Mouse (Mus musculus) hindbrain, embryonic 14.5 days (tissue): ENCODE results near the gene Lmntd2. TPM values are rescaled to one million over a fixed set of nuclear protein-coding genes. Genes with fewer than 3 reads are reported as not detected.
A peak's percentile ranks its signal among the peaks of the same experiment; 100 is the strongest.

Source experiments
- ATAC-seq: fragments of 200-750 bp; cut with Nextera tagmentation; 2 replicates; pipeline ENCODE4 v1.8.0; 2017; ENCODE audit warnings: moderate number of reproducible peaks, mild to moderate bottlenecking, moderate TSS enrichment, moderate library complexity; ENCODE audit not compliant: low FRiP score
- DNase-seq: peaks from one replicate; pipeline ENCODE4 v3.0.0-alpha.2; 2015; ENCODE audit warnings: low spot score
- H3K27ac ChIP-seq: fragments of 300-500 bp; sonication (generic); 2 replicates; pipeline ENCODE4 v1.5.1; 2014; ENCODE audit warnings: mild to moderate bottlenecking, moderate library complexity
- H3K27me3 ChIP-seq: fragments of 300-500 bp; sonication (generic); 2 replicates; pipeline ENCODE4 v1.6.1; 2014; ENCODE audit warnings: mild to moderate bottlenecking, low read length, mixed read lengths; ENCODE audit not compliant: control insufficient read depth, insufficient read depth
- H3K36me3 ChIP-seq: fragments of 300-500 bp; sonication (generic); replicated peaks from 2 replicates; pipeline ENCODE4 v1.6.1; 2014; ENCODE audit not compliant: control insufficient read depth, insufficient read depth
- H3K4me1 ChIP-seq: fragments of 300-500 bp; sonication (generic); replicated peaks from 2 replicates; pipeline ENCODE4 v1.6.1; 2014; ENCODE audit warnings: antibody characterized with exemption, low read length, mixed read lengths; ENCODE audit not compliant: control insufficient read depth, insufficient read depth
- H3K4me2 ChIP-seq: fragments of 300-500 bp; sonication (generic); replicated peaks from 2 replicates; pipeline ENCODE4 v1.6.1; 2014; ENCODE audit warnings: mild to moderate bottlenecking, moderate library complexity
- H3K4me3 ChIP-seq: fragments of 300-500 bp; sonication (generic); replicated peaks from 2 replicates; pipeline ENCODE4 v1.5.1; 2014; ENCODE audit warnings: mild to moderate bottlenecking, low read length
- H3K9ac ChIP-seq: fragments of 300-500 bp; sonication (generic); 2 replicates; pipeline ENCODE4 v1.6.1; 2014
- H3K9me3 ChIP-seq: fragments of 300-500 bp; sonication (generic); 2 replicates; pipeline ENCODE4 v1.6.1; 2016; ENCODE audit warnings: low read length; ENCODE audit not compliant: control insufficient read depth
- WGBS: fragments of 180-500 bp; shearing (Covaris S2); extraction: QIAGEN DNeasy Blood & Tissue Kit; methylation state at CpG from one replicate; pipeline ENCODE4 v1.1.7; 2014; 5-methylcytosine and 5-hydroxymethylcytosine counted together
- microRNA counts: library from miRNA; unstranded; fragments of <30 nt; microRNA quantifications from one replicate; lab custom pipeline; 2016
- microRNA-seq: library from miRNA; unstranded; fragments of <30 nt; microRNA quantifications from one replicate; pipeline ENCODE4, GENCODE M21; 2016
- polyA plus RNA-seq: library from polyadenylated mRNA; unstranded; fragments of >200 nt; fragmentation: Nextera tagmentation; extraction: Ambion mirVana; gene quantifications from 2 replicates; pipeline ENCODE4 v1.2.1, GENCODE M21; 2014

The Lmntd2 gene
- polyA plus RNA-seq, 1 experiment from 2014 or later = 0.66 TPM

DNA sequence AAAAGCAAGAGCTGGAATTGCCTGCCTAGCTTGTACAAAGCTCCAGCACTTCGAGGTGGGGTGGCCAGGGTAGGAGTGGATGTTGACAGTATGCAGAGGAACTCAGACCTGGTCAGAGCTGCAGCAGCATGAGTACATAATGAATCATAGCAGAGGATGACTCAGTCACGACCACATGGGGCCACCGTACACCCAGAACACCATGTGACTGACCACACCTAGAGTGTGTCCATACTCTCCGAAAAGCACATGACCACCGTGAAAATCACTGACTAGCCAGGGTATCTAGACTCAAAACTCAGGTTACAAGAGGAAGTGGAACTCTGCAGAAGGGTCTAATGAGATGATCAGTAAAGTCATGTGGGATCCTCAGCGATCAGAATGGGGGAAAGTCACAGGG, 49.0 kb downstream of the Lmntd2 start:
- Histone ChIP-seq H3K9me3 (no peaks in the 10 kb centered on the region), H3K4me1 (peaks cover 8% of the 10 kb centered on the region; the same call in 1 of the 2 replicates), H3K4me3 (no peak overlapping the region), H3K27me3 (no peaks in the 10 kb centered on the region), H3K27ac (no peak overlapping the region), H3K9ac (no peak overlapping the region), H3K4me2 (no peak overlapping the region), H3K36me3 (peaks cover 34% of the 10 kb centered on the region)
- DNase-seq = no peak
- WGBS = 96% methylated on average over 6 of the region's 6 CpGs
- no peak for ATAC-seq

DNA sequence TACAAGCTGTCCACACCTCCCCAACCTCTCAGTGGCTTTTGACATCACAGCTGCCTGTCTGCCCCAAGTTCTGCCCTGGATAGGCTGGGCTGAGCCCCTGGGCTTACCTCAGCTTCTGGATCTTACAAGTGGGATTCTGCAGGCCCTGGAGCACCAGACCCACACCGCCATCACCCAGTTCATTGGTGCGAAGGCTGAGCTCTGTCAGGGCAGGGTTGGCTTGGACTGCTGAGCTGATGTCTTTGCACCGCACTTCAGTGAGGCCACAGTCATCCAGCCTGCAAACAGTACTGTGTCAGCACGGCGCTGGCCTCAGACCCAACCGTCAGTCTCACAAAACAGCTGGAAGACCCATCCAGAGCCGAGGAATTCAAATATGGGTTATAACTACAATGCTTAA, 49.5 kb downstream of the Lmntd2 start:
- DNase-seq = no peak
- ATAC-seq = no peak
- Histone ChIP-seq H3K27me3 (no peaks in the 10 kb centered on the region), H3K4me3 (no peak overlapping the region), H3K36me3 (peaks cover 34% of the 10 kb centered on the region), H3K4me1 (peaks cover 8% of the 10 kb centered on the region; the same call in 1 of the 2 replicates), H3K27ac (no peak overlapping the region), H3K9ac (no peak overlapping the region), H3K9me3 (no peaks in the 10 kb centered on the region), H3K4me2 (no peak overlapping the region)
- 92% methylated on average over 7 of the region's 7 CpGs for WGBS

MicroRNAs within 50 kb of the gene (microRNA counts, 519-probe panel; counts per million panel counts)
- microRNA mmu-miR-210 (lab: Ali Mortazavi, UCI) = 4,246 counts per million, percentile 35 among the panel's probes with 10 or more counts

Small RNA genes lying within 50 kb of the gene (microRNA-seq; reads per million reads assigned to microRNA genes)
- gene Mir210 = 314 reads per million, percentile 65 among the genes with 10 or more reads in this experiment

Other genes starting within 250 kb of the Lmntd2 start
- gene Ifitm1, start 246.9 kb downstream of the Lmntd2 start, polyA plus RNA-seq = 16.8 and 21.9 TPM in 2 replicates
- gene Ifitm3, start 203.3 kb downstream of the Lmntd2 start, polyA plus RNA-seq = 28.3 and 45.1 TPM in 2 replicates
- 0.95 and 1.1 TPM in 2 replicates for gene Ifitm6, start 196.2 kb downstream of the Lmntd2 start, polyA plus RNA-seq
- gene Gm17387, start 184.9 kb downstream of the Lmntd2 start, polyA plus RNA-seq = not detected in 2 replicates
- 38.4 and 41.5 TPM in 2 replicates for gene B4galnt4, start 153.0 kb downstream of the Lmntd2 start, polyA plus RNA-seq
- gene Pkp3, start 135.9 kb downstream of the Lmntd2 start, polyA plus RNA-seq = not detected in 2 replicates
- 2.5 and 3.1 TPM in 2 replicates for gene Sigirr, start 113.5 kb downstream of the Lmntd2 start, polyA plus RNA-seq
- 0.27 and 0.32 TPM in 2 replicates for gene Ano9, start 96.3 kb downstream of the Lmntd2 start, polyA plus RNA-seq
- 86.1 and 92.0 TPM in 2 replicates for gene Ptdss2, start 91.7 kb downstream of the Lmntd2 start, polyA plus RNA-seq
- gene Rnh1, start 41.2 kb downstream of the Lmntd2 start, polyA plus RNA-seq = 53.5 and 56.1 TPM in 2 replicates
- gene Hras, start 20.1 kb downstream of the Lmntd2 start, polyA plus RNA-seq = 168 and 187 TPM in 2 replicates
- gene Lrrc56, start 19.9 kb downstream of the Lmntd2 start, polyA plus RNA-seq = 6.6 and 7.6 TPM in 2 replicates
- gene Rassf7, start 1.8 kb upstream of the Lmntd2 start, polyA plus RNA-seq = 20.2 and 23.5 TPM in 2 replicates
- gene Phrf1, start 14.7 kb upstream of the Lmntd2 start, polyA plus RNA-seq = 61.8 and 63.5 TPM in 2 replicates
- 1.4 and 1.6 TPM in 2 replicates for gene Irf7, start 52.4 kb upstream of the Lmntd2 start, polyA plus RNA-seq
- gene Cdhr5, start 62.7 kb upstream of the Lmntd2 start, polyA plus RNA-seq = not detected in 2 replicates
- 3.2 and 4.1 TPM in 2 replicates for gene Sct, start 65.1 kb upstream of the Lmntd2 start, polyA plus RNA-seq
- gene Drd4, start 77.9 kb upstream of the Lmntd2 start, polyA plus RNA-seq = 0.65 and 0.88 TPM in 2 replicates
- gene Deaf1, start 113.6 kb upstream of the Lmntd2 start, polyA plus RNA-seq = 187 TPM in 2 replicates
- 24.7 and 32.6 TPM in 2 replicates for gene Tmem80, start 113.7 kb upstream of the Lmntd2 start, polyA plus RNA-seq
- 0.98 and 1.2 TPM in 2 replicates for gene Eps8l2, start 124.8 kb upstream of the Lmntd2 start, polyA plus RNA-seq
- 271 and 278 TPM in 2 replicates for gene Taldo1, start 178.1 kb upstream of the Lmntd2 start, polyA plus RNA-seq
- gene Gatd1, start 200.1 kb upstream of the Lmntd2 start, polyA plus RNA-seq = 36.9 and 43.4 TPM in 2 replicates
- 46.9 and 50.3 TPM in 2 replicates for gene Cend1, start 215.4 kb upstream of the Lmntd2 start, polyA plus RNA-seq
- gene Slc25a22, start 223.8 kb upstream of the Lmntd2 start, polyA plus RNA-seq = 73.0 and 81.4 TPM in 2 replicates
- 3.1 and 4.2 TPM in 2 replicates for gene Pidd1, start 229.9 kb upstream of the Lmntd2 start, polyA plus RNA-seq
- 669 and 782 TPM in 2 replicates for gene Rplp2, start 233.3 kb upstream of the Lmntd2 start, polyA plus RNA-seq
- gene Pnpla2, start 241.1 kb upstream of the Lmntd2 start, polyA plus RNA-seq = 15.3 and 18.4 TPM in 2 replicates
- gene Cracr2b, start 247.0 kb upstream of the Lmntd2 start, polyA plus RNA-seq = 3.7 and 8.1 TPM in 2 replicates